Mouse (Mus musculus): ENCODE measurements around the gene Trpc1. TPM values are rescaled to one million over a fixed set of nuclear protein-coding genes. Genes with fewer than 3 reads are reported as not detected.

The Trpc1 gene
- polyA plus RNA-seq, 1 experiment from 2014 or later = 0.75 TPM

GRCm38 (mm10) chr9:95688064-95688463 is 62.1 kb downstream of the Trpc1 start:
- Histone ChIP-seq H3K4me1 (ENCODE audit: control insufficient read depth, insufficient read depth, low read length) (no peaks in the 10 kb centered on the region), H3K9ac (ENCODE audit: low read depth, low read length) (no peak overlapping the region), H3K27me3 (replicated peaks; ENCODE audit: control insufficient read depth, insufficient read depth, low read length) (no peaks in the 10 kb centered on the region), H3K4me2 (ENCODE audit: low read depth, low read length) (no peak overlapping the region), H3K36me3 (ENCODE audit: control insufficient read depth, insufficient read depth, low read length) (no peaks in the 10 kb centered on the region), H3K27ac (ENCODE audit: low read length) (no peak overlapping the region), H3K4me3 (ENCODE audit: low read length) (no peak overlapping the region), H3K9me3 (ENCODE audit: control insufficient read depth, low read length) (no peaks in the 10 kb centered on the region)
- ATAC-seq = no peak
- 55% methylated on average over 3 of the region's 3 CpGs for WGBS

- no peak overlapping the region for H3K27ac ChIP-seq (ENCODE audit: low read length)
- H3K4me2 ChIP-seq (ENCODE audit: low read depth, low read length) = no peak overlapping the region
- H3K4me3 ChIP-seq (ENCODE audit: low read length) = no peak overlapping the region
- WGBS = 75% methylated on average over 11 of the region's 11 CpGs
- H3K36me3 ChIP-seq (ENCODE audit: control insufficient read depth, insufficient read depth, low read length) = no peaks in the 10 kb centered on the region
- no peak overlapping the region for H3K9ac ChIP-seq (ENCODE audit: low read depth, low read length)
- H3K27me3 ChIP-seq (replicated peaks; ENCODE audit: control insufficient read depth, insufficient read depth, low read length) = no peaks in the 10 kb centered on the region
- ATAC-seq = no peak
- H3K9me3 ChIP-seq (ENCODE audit: control insufficient read depth, low read length) = no peaks in the 10 kb centered on the region
- H3K4me1 ChIP-seq (ENCODE audit: control insufficient read depth, insufficient read depth, low read length) = no peaks in the 10 kb centered on the region
These were observed 64.3 kb downstream of the Trpc1 start for GRCm38 (mm10) chr9:95685660-95686440.

DNA sequence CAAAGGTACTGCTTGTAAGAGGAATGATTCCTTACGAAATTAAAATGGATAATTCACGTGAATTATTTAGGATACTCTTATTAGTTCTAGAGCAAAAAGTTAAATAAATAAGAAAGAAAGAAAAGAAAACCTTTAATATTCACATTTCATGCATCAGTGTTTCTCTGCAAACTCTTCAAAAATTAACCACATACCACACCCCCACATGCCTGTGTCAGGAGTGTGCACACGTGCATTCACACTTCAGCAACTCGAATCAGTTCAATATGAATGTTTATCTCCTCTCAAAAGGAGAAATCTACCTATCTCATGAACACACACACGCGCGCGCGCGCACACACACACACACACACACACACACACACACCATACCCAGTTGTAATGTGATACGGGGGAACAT is 69.5 kb downstream of the Trpc1 start:
- H3K36me3 ChIP-seq (ENCODE audit: control insufficient read depth, insufficient read depth, low read length) = no peaks in the 10 kb centered on the region
- no peak overlapping the region for H3K27ac ChIP-seq (ENCODE audit: low read length)
- WGBS = 92% methylated on average over 11 of the region's 11 CpGs

GRCm38 (mm10) chr9:95679966-95680365 is 70.2 kb downstream of the Trpc1 start:
- H3K4me2 ChIP-seq (ENCODE audit: low read depth, low read length) = no peak overlapping the region
- no peak overlapping the region for H3K27ac ChIP-seq (ENCODE audit: low read length)
- ATAC-seq = no peak
- no peaks in the 10 kb centered on the region for H3K27me3 ChIP-seq (replicated peaks; ENCODE audit: control insufficient read depth, insufficient read depth, low read length)
- no peaks in the 10 kb centered on the region for H3K4me1 ChIP-seq (ENCODE audit: control insufficient read depth, insufficient read depth, low read length)
- H3K4me3 ChIP-seq (ENCODE audit: low read length) = no peak overlapping the region
- 64% methylated on average over 7 of the region's 7 CpGs for WGBS
- no peaks in the 10 kb centered on the region for H3K9me3 ChIP-seq (ENCODE audit: control insufficient read depth, low read length)
- H3K36me3 ChIP-seq (ENCODE audit: control insufficient read depth, insufficient read depth, low read length) = no peaks in the 10 kb centered on the region
- no peak overlapping the region for H3K9ac ChIP-seq (ENCODE audit: low read depth, low read length)

More for the DNA sequence above, 69.5 kb downstream of the Trpc1 start:
- Histone ChIP-seq H3K4me2 (ENCODE audit: low read depth, low read length) (no peak overlapping the region), H3K4me3 (ENCODE audit: low read length) (no peak overlapping the region), H3K9ac (ENCODE audit: low read depth, low read length) (no peak overlapping the region), H3K27me3 (replicated peaks; ENCODE audit: control insufficient read depth, insufficient read depth, low read length) (no peaks in the 10 kb centered on the region), H3K4me1 (ENCODE audit: control insufficient read depth, insufficient read depth, low read length) (no peaks in the 10 kb centered on the region), H3K9me3 (ENCODE audit: control insufficient read depth, low read length) (no peaks in the 10 kb centered on the region)
- ATAC-seq = no peak

DNA sequence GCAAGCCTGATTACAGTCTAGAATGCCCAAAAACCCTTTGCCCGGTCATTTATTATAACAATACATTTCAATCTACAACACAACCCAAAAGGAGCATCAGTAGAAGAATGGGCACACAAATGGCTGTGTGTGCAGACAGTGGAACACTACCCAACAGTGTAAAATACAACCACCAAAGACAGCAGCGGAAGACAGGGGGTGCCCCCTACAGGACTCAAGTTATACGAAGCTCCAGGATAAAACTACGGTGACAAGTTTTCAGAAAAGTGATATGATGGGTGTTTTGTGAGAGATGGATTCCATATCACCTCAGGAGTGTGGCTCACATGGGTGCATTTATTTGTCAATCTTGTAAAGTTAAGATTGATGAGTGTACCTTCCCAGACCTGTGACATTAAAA is 74.2 kb downstream of the Trpc1 start:
- H3K4me2 ChIP-seq (ENCODE audit: low read depth, low read length) = no peak overlapping the region
- H3K36me3 ChIP-seq (ENCODE audit: control insufficient read depth, insufficient read depth, low read length) = no peaks in the 10 kb centered on the region
- no peak overlapping the region for H3K27ac ChIP-seq (ENCODE audit: low read length)
- H3K9me3 ChIP-seq (ENCODE audit: control insufficient read depth, low read length) = no peaks in the 10 kb centered on the region
- H3K9ac ChIP-seq (ENCODE audit: low read depth, low read length) = no peak overlapping the region
- ATAC-seq = no peak
- no peak overlapping the region for H3K4me3 ChIP-seq (ENCODE audit: low read length)
- no peaks in the 10 kb centered on the region for H3K4me1 ChIP-seq (ENCODE audit: control insufficient read depth, insufficient read depth, low read length)
- WGBS = 96% methylated on average over 4 of the region's 4 CpGs
- no peaks in the 10 kb centered on the region for H3K27me3 ChIP-seq (replicated peaks; ENCODE audit: control insufficient read depth, insufficient read depth, low read length)

DNA sequence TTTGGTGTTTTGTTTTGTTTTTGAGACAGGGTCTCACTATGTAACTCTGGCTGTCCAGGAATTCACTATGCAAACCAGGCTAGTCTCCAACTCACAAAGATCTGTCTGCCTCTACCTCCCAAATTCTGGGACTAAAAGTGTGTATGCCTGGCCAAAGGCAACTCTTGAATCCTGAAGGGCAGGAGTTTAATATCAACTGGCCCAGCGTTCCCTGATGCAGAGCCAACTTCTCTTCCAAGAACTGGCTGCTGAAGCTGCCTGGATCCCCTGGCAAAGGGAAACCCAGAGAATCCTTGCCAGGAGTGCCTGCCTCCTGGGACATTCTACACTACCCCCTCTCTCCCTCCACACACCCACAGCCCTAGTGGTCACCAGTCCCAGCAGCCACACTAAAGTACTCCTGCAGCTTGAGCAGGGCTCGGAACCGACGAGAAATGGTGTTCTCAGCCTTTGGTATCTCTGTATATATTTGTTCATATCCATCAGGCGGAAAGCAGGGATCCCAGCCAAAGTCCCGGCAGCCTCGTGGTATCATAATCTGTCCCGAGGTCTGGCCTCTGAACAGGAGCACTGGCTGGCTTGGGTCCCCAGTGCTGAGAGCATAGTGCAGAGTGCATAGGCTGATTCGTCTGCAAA is 75.0 kb downstream of the Trpc1 start:
- peak; percentile 36; the same call in 1 of the 2 replicates for ATAC-seq
- Histone ChIP-seq H3K9me3 (ENCODE audit: control insufficient read depth, low read length) (no peaks in the 10 kb centered on the region), H3K4me2 (ENCODE audit: low read depth, low read length) (no peak overlapping the region), H3K4me1 (ENCODE audit: control insufficient read depth, insufficient read depth, low read length) (no peaks in the 10 kb centered on the region), H3K4me3 (ENCODE audit: low read length) (no peak overlapping the region), H3K27ac (ENCODE audit: low read length) (peak overlapping the region; percentile 55), H3K36me3 (ENCODE audit: control insufficient read depth, insufficient read depth, low read length) (no peaks in the 10 kb centered on the region), H3K27me3 (replicated peaks; ENCODE audit: control insufficient read depth, insufficient read depth, low read length) (no peaks in the 10 kb centered on the region), H3K9ac (ENCODE audit: low read depth, low read length) (0 out of 2 replicates have a peak overlapping the region, but pooled peaks have one; percentile 20)
- 50% methylated on average over 9 of the region's 9 CpGs for WGBS

GRCm38 (mm10) chr9:95672760-95673159 is 77.4 kb downstream of the Trpc1 start:
- ATAC-seq = no peak
- no peaks in the 10 kb centered on the region for H3K36me3 ChIP-seq (ENCODE audit: control insufficient read depth, insufficient read depth, low read length)
- H3K27me3 ChIP-seq (replicated peaks; ENCODE audit: control insufficient read depth, insufficient read depth, low read length) = no peaks in the 10 kb centered on the region
- no peak overlapping the region for H3K4me3 ChIP-seq (ENCODE audit: low read length)
- no peaks in the 10 kb centered on the region for H3K9me3 ChIP-seq (ENCODE audit: control insufficient read depth, low read length)
- H3K4me1 ChIP-seq (ENCODE audit: control insufficient read depth, insufficient read depth, low read length) = no peaks in the 10 kb centered on the region
- H3K4me2 ChIP-seq (ENCODE audit: low read depth, low read length) = no peak overlapping the region
- 82% methylated on average over 6 of the region's 6 CpGs for WGBS
- H3K27ac ChIP-seq (ENCODE audit: low read length) = no peak overlapping the region
- H3K9ac ChIP-seq (ENCODE audit: low read depth, low read length) = no peak overlapping the region

- WGBS = 90% methylated on average over 3 of the region's 3 CpGs
- H3K4me3 ChIP-seq (ENCODE audit: low read length) = no peak overlapping the region
These were observed 77.8 kb downstream of the Trpc1 start for GRCm38 (mm10) chr9:95672331-95672730.

GRCm38 (mm10) chr9:95668306-95668705 is 81.9 kb downstream of the Trpc1 start:
- WGBS = 73% methylated on average over 5 of the region's 5 CpGs
- no peak overlapping the region for H3K4me2 ChIP-seq (ENCODE audit: low read depth, low read length)
- H3K27me3 ChIP-seq (replicated peaks; ENCODE audit: control insufficient read depth, insufficient read depth, low read length) = no peaks in the 10 kb centered on the region
- no peaks in the 10 kb centered on the region for H3K4me1 ChIP-seq (ENCODE audit: control insufficient read depth, insufficient read depth, low read length)
- no peaks in the 10 kb centered on the region for H3K9me3 ChIP-seq (ENCODE audit: control insufficient read depth, low read length)
- H3K4me3 ChIP-seq (ENCODE audit: low read length) = no peak overlapping the region
- H3K36me3 ChIP-seq (ENCODE audit: control insufficient read depth, insufficient read depth, low read length) = no peaks in the 10 kb centered on the region
- H3K27ac ChIP-seq (ENCODE audit: low read length) = no peak overlapping the region
- no peak for ATAC-seq
- no peak overlapping the region for H3K9ac ChIP-seq (ENCODE audit: low read depth, low read length)

More at GRCm38 (mm10) chr9:95672331-95672730, 77.8 kb downstream of the Trpc1 start:
- H3K4me1 ChIP-seq (ENCODE audit: control insufficient read depth, insufficient read depth, low read length) = no peaks in the 10 kb centered on the region
- H3K36me3 ChIP-seq (ENCODE audit: control insufficient read depth, insufficient read depth, low read length) = no peaks in the 10 kb centered on the region
- H3K27ac ChIP-seq (ENCODE audit: low read length) = no peak overlapping the region
- H3K9me3 ChIP-seq (ENCODE audit: control insufficient read depth, low read length) = no peaks in the 10 kb centered on the region
- no peaks in the 10 kb centered on the region for H3K27me3 ChIP-seq (replicated peaks; ENCODE audit: control insufficient read depth, insufficient read depth, low read length)
- H3K4me2 ChIP-seq (ENCODE audit: low read depth, low read length) = no peak overlapping the region
- ATAC-seq = no peak
- H3K9ac ChIP-seq (ENCODE audit: low read depth, low read length) = no peak overlapping the region
